Mouse (Mus musculus) layer of hippocampus, postnatal 25 days (tissue): ENCODE data around the gene Fam122a. TPM values are rescaled to one million over a fixed set of nuclear protein-coding genes. Genes with fewer than 3 reads are reported as not detected.
A peak's percentile ranks its signal among the peaks of the same experiment; 100 is the strongest.

ENCODE experiments used
- DNase-seq, 2 experiments: peaks; one replicate each; pipeline ENCODE4 v3.0.0; 2022; ENCODE audit warnings: mixed read lengths in 2 of 2, low spot score in 1 of 2; ENCODE audit errors: extremely low spot score in 1 of 2
- total RNA-seq, 2 experiments: library from RNA; stranded (reverse); gene quantifications; 2 replicates each; pipeline ENCODE4 v1.2.3; 2021

Fam122a gene
- total RNA-seq, result 10 to 100 TPM; 31.4 to 39.5 TPM

- DNase-seq, result peak; percentile 85 to 91
Measured at GRCm38 (mm10) chr19:24476929-24477882, at the start of gene Fam122a. Fam122a (minus strand) TSS chr19:24477356.

DNA sequence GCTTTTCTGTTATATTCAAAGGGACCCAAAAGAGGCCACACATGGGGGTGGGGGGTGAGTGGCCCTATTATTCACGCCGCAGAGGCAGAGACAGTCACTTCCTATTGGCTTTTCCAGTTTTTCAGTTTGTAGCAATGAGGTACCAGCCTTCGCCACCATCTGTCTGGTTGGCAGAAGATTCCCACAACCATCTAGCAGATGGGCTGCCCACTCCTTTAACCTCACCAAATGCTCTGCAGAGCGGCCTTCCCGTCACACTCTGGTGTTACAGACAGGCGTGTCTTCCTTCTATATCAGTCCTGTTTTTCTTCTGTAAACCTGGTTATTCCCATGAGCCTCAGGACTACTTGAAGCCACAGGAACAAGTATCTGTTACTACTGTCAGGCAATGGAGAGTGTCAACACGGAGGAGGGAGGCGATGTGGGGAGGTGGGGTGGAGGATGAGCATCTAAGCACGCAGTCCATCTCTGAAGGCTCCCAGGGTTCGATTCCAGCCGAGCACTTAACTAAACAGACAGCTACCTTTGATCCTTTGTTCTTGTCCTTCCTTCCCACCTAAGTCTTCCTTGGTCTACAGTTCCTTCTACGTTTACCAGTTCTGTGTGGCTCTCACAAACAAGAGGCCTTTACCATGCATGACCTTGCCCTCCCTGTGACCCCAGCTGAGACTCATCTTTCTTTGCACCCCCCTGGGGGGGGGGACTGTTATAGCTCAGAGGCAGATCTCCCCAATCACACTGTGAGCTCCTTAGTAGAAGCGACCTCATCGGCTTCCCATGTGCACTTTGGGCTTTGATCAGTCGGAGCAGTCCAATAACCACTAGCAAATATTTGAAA, 46.5 kb upstream of the Fam122a start:
- DNase-seq, result peak; percentile 36 to 54

GRCm38 (mm10) chr19:24521997-24522396, 44.8 kb upstream of the Fam122a start:
- no peak for DNase-seq

DNA sequence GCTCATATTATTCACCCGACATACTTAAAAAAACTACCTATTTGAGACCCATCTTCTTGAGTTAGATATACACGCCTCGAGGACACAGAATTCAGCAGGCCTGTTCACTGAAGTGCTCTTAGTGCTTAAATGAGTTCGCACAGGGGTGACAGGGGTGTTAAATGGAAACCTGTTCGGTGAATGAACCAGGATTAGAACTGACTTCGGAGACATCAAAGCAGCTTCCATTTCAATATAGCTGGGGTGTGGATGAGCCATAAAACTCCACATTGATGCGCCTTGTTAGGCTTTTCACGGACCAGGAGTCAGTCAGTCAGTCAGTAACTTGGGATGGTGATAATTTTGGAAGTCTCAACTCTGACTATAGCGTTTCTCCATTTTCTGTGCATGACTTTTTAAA, 44.0 kb upstream of the Fam122a start:
- no peak for DNase-seq

DNA sequence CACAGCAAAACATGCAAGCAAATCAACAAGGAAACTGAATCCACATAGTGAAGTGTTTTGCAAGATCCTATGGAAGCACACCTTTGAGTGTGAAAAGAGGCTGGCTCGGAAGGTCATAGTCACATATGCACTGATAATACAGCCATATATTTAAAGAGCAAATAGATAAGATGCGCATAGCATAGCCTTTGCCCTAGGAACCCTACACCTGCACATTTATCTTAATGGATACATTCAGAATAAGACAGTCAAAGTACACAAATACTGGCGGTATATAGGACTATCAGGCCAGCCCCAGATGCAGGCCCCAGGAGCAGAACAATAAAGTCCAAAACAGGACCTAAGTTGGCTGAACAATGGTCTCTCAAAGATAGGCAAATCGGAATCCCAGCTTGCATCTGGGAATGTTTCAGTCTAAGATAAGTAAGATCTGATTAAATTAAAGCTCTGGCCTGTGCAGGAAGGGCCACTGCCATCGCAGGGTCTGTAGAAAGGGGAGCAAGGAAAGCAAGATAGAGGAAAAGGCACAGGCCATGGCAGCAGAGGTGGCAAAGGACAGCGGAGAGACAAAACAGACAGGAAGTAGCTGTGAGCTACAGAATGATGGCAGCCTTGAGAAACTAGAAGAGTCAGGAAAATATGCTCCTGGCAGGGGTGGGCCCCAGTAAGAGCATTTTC, 42.7 kb upstream of the Fam122a start:
- no peak for DNase-seq

GRCm38 (mm10) chr19:24518384-24518783, 41.2 kb upstream of the Fam122a start:
- no peak for DNase-seq

- DNase-seq, result no peak
Measured at GRCm38 (mm10) chr19:24517057-24517456, 39.9 kb upstream of the Fam122a start.

- no peak for DNase-seq
Measured at GRCm38 (mm10) chr19:24515941-24516340, 38.8 kb upstream of the Fam122a start.

DNA sequence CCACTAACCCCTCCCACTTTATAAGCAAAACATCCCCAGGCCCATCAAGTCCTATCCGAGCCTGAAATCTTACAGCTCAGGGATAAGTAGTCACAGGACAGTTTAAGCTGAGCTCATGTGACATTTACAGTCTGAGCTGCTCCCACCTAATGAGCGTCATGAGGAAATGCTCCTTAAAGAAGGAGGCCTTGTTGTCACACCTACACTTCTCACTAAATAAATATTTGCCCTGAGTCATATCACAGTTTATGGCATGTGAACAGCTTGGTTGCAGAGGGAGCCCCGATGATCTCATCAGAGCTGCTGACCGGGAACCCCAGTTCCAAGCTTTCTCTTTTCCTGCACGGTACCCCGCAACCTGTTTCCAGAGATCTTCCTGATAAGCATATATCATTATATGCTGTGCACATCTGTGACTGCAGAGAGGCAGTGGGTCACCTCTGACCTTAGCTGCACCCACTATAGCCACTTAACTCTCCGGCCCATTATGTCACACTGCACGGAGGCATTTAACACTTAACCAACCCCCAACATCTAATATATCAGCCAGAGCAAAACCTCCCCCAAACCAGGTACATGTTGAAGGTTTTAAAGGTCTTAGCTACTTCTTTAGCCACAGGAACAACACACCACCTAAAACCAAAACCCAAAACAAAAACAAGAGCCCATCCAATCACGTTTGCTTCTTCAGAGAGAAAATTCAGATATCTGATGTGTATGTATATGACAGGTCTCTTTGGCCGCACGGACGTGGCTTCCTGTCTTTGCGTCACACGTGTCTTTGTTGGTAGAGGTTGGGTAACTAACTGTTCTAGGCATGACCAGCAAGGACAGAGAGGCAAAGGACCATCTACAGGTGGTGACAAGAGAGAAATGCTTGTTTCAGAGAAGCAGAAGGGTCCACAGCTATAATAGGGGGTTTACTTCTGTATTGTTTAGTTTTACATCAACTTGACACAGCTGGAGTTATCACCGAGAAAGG, 37.8 kb upstream of the Fam122a start:
- DNase-seq, result no peak

DNA sequence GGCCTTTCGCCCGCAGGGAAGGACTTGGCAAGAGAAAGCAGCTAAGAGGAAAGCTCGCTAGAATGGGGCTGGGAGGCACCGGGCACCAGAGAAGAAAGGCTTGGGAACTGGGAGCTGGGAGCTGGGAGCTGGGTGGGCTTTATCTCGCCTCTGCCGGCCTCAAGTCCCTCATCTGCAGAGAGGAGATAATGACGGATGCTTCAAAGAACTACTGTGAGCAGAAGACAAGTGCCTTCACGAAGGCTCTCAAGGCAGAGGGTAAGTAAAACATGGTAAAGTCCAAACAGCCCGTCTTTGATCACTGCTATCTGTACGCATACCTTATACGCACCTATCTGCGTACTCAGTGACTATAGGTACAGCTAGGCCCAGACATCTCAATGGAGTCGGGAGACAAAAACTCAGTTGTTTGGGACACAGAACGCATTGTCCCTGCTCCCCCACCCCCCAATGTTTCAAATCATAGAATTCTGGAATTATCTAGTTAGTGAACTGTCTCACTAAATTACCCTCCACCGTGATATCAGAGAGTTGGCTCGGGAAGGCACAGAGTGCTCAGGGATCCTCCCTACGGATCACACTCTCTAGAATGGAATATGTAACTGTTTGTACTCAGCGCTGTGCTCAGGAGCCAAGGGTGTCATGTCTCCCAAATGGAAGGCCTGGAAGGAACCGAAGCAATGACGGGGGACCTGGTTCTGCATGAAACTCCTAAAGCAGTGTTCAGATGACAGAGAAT, 36.1 kb upstream of the Fam122a start:
- no peak for DNase-seq

DNA sequence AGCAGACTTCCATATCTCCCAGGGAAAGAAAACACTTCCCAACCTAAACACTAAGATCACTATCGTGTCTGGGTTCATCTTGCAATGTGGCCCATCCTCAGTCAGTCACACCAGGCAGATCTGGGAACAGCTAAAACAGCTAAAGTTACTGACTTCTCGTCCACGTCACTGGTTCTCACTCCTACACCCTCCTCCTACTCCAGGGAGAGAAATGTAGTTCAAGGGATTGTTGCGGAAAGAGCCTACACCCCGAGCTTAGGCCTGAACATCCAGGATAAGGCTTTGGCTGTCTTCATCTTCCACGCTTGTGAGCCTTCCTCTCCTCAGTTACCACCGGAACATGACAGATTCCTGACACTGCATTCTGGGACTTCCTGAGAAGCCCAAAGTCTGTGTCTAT, 34.8 kb upstream of the Fam122a start:
- no peak for DNase-seq

- no peak for DNase-seq
Measured at GRCm38 (mm10) chr19:24509391-24509790, 32.2 kb upstream of the Fam122a start.

DNA sequence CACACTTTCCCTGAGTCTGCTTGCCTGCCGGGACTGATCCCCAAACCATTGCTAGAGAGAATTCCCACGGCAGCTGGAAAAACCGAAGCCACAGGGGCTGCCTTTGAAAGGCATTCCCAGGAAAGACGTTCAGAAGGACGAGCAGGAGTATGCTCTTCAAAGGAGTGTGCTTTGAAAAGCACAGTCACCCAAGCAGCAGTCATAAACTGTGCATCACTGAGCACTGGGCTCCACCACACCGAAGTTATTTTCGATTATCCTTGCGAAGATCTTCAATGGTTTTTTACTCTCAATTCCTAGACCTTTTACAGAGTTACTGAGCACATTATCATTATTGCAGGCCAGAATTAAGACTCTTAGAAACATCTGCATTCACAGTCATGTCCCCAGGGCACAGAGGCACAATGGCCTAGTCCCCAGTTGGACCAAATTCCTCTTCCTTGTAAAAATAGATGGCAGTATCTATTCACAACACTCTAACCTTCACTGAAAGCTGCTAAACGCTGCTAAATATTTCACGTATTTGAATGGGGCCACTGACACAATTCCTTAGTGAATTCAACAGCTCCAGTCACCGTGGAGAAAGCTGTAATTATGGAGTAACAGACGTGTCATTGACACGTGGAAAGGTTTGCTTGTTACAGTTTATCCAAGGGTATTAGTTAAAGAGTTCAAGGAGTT, 31.1 kb upstream of the Fam122a start:
- no peak for DNase-seq

GRCm38 (mm10) chr19:24502736-24503421, 25.7 kb upstream of the Fam122a start:
- no peak for DNase-seq

DNA sequence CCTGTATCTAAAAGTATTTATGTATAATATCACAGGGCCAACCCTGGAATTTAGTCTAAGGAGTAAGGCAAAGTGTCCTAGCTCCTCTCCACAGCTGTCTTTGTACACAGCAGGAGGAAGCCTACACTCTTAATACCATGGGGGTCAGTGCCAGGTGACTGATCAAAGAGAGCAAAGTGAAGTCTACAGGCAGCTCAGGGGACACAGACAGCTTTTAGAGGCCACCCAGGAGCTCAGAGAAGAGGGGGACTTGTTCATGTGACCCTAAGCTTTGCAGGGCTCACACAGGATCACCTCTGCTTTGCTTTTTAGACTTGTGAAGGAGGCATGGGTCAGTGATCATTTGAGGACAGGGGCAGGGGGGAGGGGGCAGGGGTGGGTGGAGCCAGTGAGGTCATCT, 24.4 kb upstream of the Fam122a start:
- DNase-seq, result no peak

GRCm38 (mm10) chr19:24500431-24500830, 23.3 kb upstream of the Fam122a start:
- DNase-seq, result no peak

DNA sequence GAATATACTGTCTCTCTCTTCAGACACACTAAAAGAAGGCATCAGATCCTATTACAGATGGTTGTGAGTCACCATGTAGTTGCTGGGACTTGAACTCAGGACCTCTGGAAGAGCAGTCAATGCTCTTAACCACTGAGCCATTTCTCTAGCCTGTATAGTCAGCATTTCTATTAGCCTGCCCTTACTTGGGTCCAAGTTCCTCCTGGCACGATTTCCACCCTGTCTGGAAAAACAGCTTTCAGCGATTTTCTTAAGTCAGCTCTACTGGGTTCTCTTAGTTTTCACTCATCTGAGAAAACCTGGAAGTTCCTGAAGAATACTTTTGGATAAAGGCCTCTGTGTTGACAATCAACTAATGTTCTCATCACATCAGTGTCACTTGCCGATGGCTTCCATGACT, 22.1 kb upstream of the Fam122a start:
- no peak for DNase-seq

DNA sequence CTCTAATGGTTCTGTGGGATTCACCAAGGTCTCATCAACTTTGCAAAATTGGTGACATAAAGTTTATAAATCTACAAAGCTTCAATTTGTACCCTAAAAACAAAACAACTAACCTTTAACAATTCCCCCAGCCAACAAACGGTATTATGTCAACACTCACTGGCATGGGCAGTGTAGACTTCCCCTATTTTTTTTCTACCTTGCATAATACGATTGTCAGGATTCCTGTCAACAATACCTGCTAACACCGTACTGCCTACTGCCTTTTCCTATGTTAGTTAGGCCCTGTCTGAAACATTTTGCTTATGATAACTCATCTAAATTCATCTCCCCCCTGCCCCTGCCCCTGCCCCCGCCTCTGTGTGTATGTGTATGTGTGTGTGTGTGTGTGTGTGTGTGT, 16.7 kb upstream of the Fam122a start:
- DNase-seq, result no peak
